Mouse (Mus musculus) lung, adult 2 months (tissue): ENCODE measurements around the gene Tacc2. TPM values are rescaled to one million over a fixed set of nuclear protein-coding genes. Genes with fewer than 3 reads are reported as not detected.
A peak's percentile ranks its signal among the peaks of the same experiment; 100 is the strongest.
"Not testable (repeated sequence)": the region's sequence is repeated elsewhere in the genome, so short reads cannot be mapped to it uniquely, and the experiment has no call there.

Source experiments
- DNase-seq: peaks from one replicate; pipeline ENCODE4 v3.0.0; 2022
- H3K4me1 ChIP-seq: fragments of 200-500 bp; 2 replicates; pipeline ENCODE4 v1.6.1; 2011; ENCODE audit warnings: low read length; ENCODE audit not compliant: control insufficient read depth, insufficient read depth
- H3K4me3 ChIP-seq: fragments of 200-500 bp; replicated peaks from 2 replicates; pipeline ENCODE3; 2011; ENCODE audit warnings: low read depth, mild to moderate bottlenecking, control low read depth, low read length; ENCODE audit errors: extremely low read depth
- CTCF ChIP-seq: fragments of 200-500 bp; IDR thresholded peaks from 2 replicates; pipeline ENCODE4 v1.5.1; 2011; ENCODE audit warnings: mild to moderate bottlenecking, low read length, control low read depth; ENCODE audit not compliant: insufficient read depth
- POLR2A ChIP-seq: fragments of 200-500 bp; IDR thresholded peaks from 2 replicates; pipeline ENCODE4 v1.6.1; 2011; ENCODE audit warnings: low read depth, mild to moderate bottlenecking, control low read depth, low read length, borderline replicate concordance; ENCODE audit errors: extremely low read depth
- WGBS: fragments of 180-500 bp; shearing (Covaris S2); methylation state at CpG from one replicate; pipeline ENCODE4 v1.1.7; 2018; 5-methylcytosine and 5-hydroxymethylcytosine counted together
- polyA plus RNA-seq: library from polyadenylated mRNA; depleted of rRNA; stranded (reverse); fragments of >200 nt; gene quantifications from 2 replicates; pipeline ENCODE4 v1.2.3, GENCODE M21; 2012

Tacc2 gene
- polyA plus RNA-seq, 1 experiment: 74.5 TPM

DNA sequence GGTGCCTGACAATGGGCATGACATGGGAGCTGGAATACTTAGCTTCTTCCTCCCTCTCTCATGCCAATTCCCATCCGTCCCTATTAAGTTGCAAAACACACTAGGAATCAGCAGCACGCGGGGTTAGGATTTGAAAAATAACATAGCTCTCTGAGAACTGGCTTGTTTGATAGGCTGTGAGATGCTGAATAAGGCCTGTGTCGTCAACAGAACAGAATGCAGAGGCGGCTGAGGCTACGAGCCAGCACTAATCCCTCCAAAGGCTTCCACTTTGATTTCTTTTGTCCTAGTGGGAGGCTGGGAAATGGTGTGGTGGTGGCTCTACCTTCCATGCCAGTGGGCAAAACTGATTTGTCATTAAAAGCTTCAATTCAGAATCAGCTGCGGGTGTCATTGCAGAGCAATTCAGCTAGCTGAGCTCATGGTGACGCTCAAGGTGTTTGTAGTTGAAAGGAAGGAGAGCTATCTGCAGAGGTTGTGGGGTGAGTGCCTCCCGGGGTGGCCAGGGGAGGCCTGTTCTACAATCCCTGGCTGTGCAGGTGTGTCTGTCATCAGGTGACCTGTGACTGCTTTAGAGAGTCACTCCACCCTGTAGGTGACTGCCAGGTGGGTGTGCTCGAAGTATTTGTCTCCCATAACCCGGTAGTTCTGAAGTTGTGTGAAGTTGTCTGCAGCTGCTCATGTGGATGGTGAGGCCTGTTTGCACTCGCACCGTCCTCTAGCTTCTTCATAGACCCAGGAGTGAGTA is 13.0 kb downstream of the Tacc2 start:
- TF ChIP-seq POLR2A (no peak), CTCF (no peak)
- Histone ChIP-seq H3K4me1 (peaks cover 3% of the 10 kb centered on the region), H3K4me3 (no peak overlapping the region)
- WGBS: 53% methylated on average over 13 of the region's 13 CpGs
- peak; percentile 31 for DNase-seq

DNA sequence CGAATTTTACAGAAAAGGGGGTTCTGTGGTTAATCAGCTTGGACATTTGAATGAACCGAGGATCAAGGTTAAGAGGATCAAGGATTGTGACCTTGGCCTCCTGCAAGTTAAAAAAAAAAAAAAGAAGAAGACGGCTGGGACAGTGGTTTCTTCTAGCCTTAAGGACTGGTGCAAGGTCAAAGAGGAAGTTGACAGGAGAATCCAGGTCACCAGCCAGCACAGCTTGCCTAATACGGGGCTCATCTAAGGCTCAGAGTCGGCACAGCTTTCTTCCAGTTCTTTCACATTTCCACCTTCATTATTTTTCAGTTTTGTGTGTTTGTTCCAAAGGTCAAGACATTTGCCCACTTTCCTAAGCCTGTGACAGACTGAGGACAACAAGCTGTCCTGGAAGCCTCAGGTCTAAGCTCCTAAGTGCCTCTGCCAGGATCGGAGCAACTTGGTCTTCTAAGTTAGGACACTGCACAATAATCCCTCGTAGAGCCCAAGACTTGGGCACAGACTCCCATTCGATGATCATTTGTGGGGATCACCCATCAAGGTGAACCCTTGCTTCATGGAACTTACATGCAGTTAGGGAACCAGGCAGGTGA is 13.7 kb downstream of the Tacc2 start:
- DNase-seq: peak; percentile 22
- Histone ChIP-seq H3K4me1 (peaks cover 3% of the 10 kb centered on the region), H3K4me3 (no peak overlapping the region)
- WGBS: 47% methylated on average over 8 of the region's 8 CpGs
- TF ChIP-seq CTCF: no peak
- no peak for TF ChIP-seq POLR2A

DNA sequence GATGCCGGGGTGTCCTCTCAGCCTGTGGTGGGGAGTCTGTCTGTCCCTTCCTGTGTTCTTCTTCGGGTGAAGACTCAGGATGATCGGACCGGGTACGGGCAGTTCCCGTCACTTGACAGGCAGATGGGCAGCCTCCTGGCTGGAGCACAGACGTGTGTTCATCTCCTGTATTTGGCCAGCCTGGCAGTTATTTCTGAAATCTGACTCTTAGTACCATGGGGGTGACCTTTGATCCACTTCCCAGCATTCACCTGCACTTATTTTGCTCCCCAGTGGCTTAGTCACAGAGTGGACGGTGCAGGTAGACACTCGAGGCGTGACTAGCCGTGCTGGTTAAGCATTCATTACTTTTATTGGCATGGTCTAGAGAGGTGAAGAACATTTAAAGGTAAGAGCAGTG is 15.7 kb downstream of the Tacc2 start:
- not testable (repeated sequence) for DNase-seq, H3K4me3 ChIP-seq, H3K4me1 ChIP-seq
- no CpG with 5 or more reads among the region's 11 CpGs for WGBS

DNA sequence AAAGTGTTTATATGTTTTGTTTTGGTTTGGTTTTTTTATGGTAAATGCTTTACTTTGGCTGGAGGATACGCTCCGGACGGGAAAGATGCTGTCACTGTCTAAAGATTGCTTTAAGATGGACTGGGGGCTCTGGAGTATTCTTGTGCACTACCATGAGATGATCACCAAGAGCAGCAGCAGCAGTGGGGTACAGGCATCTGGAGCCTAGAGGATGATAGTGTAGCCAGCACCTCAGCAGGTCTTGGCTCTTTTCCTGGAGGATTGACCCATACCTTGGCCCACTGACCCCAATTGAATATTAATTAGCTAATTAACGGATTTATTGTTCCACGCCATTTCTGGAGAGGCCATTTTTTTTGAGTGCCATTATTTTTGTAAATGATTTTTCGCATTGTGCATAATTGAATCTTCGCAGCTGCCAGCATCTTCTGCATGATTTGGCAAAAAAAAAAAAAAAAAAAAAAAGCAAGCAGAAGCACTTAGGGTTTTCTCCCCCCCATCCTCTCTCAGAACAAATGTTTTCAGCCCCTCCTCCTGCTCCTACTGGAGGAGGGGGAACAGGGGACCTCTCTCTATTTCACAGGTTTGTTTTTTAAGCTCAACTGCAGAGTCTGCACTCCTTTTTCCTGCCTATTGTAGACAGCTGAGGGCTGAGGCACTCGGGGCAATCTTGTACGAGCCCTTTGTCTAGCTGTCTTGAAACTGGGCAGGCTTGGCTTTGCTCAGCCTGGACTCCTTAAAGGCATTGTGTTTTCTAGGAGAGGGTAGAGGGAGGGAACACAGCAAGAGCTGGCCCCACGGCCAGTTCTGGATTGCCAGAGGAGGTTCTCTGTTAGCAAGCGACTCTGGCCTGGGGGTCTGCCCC is 16.4 kb downstream of the Tacc2 start:
- not testable (repeated sequence) for H3K4me3 ChIP-seq
- whole genome bisulfite sequencing: 74% methylated on average over 9 of the region's 11 CpGs

DNA sequence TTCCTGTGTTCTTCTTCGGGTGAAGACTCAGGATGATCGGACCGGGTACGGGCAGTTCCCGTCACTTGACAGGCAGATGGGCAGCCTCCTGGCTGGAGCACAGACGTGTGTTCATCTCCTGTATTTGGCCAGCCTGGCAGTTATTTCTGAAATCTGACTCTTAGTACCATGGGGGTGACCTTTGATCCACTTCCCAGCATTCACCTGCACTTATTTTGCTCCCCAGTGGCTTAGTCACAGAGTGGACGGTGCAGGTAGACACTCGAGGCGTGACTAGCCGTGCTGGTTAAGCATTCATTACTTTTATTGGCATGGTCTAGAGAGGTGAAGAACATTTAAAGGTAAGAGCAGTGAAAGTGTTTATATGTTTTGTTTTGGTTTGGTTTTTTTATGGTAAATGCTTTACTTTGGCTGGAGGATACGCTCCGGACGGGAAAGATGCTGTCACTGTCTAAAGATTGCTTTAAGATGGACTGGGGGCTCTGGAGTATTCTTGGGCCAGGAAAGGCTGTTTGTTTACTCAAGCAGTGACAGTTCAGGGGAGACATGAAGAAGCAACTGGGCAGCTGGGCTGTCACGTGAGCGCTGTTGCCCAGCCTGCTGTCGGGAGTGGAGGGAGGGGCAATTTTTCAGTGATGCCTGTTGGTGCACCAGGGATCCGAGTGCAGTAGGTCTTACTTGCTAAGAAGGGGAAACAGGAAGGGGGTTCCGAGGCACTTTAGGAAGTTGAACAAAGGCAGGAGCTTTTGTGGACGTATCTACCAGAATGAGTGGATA is 19.0 kb downstream of the Tacc2 start:
- not testable (repeated sequence) for DNase-seq

More for the DNA sequence above, 16.4 kb downstream of the Tacc2 start:
- DNase-seq, H3K4me1 ChIP-seq: not testable (repeated sequence)

DNA sequence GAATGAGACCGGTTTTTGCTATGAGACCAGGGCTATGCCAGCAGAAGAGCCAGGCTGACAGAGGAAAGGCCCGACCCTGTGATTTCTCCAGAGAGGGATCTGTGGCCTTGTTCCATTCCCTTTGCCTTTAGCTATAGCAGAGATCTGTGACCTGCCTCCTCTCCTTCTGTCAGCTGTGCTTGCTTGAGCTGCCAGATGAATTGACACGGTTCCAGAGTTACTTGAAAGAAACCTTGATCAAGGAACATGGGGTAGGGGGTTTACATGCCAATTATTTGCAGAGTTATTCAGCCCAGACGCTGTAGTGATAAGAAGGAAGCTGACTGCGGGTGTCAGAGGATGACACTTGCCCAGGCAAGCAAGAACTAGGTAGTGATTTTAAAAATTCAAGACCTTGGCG is 20.3 kb downstream of the Tacc2 start:
- no peaks in the 10 kb centered on the region for H3K4me1 ChIP-seq
- no peak overlapping the region for H3K4me3 ChIP-seq
- DNase-seq: no peak
- WGBS: 72% methylated on average over 6 of the region's 6 CpGs
- no peak for TF ChIP-seq CTCF
- no peak for TF ChIP-seq POLR2A

More for the DNA sequence above, 19.0 kb downstream of the Tacc2 start:
- not testable (repeated sequence) for H3K4me3 ChIP-seq, H3K4me1 ChIP-seq
- 24% methylated on average over 9 of the region's 19 CpGs for WGBS

DNA sequence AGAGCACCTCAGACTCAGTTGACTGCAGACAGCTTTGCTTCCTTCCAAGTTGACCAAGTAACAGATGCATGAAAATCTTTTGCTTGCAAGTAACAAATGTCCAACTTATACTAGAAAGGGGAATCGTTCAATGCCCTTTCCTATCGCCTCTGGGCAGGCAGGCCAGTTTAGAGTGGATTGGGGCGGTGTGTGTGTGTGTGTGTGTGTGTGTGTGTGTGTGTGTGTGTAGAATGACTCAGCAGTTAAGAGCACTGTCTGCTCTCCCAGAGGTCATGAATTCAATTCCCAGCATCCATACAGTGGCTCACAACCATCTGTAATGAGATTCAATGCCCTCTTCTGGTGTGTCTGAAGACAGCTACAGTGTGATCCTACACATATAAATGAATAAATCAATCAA is 22.8 kb downstream of the Tacc2 start:
- Histone ChIP-seq H3K4me1 (no peaks in the 10 kb centered on the region), H3K4me3 (no peak overlapping the region)
- WGBS: 77% methylated on average over 3 of the region's 3 CpGs
- no peak for DNase-seq
- no peak for TF ChIP-seq CTCF

DNA sequence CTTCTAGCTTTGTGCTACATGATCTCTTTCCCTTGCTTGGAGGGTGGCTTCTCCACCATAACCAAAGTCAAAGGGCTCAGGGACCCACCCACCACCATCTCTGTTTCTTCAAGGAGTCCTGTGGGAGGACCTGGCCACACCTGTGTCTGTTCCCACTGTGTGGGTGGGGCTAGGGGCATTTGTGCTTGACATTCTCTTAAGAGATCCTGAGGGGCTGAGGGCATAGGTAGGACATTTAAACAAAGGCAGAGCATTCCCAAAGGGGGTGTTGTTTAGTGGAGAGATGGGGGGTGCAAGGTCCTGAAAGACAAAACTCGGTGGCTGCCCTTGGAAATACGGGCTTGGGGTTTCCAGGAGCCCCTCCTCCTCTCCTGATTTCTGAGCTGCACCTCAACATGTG is 23.3 kb downstream of the Tacc2 start:
- no peak overlapping the region for H3K4me3 ChIP-seq
- TF ChIP-seq POLR2A (no peak), CTCF (no peak)
- no peaks in the 10 kb centered on the region for H3K4me1 ChIP-seq
- no peak for DNase-seq
- 48% methylated on average over 2 of the region's 2 CpGs for WGBS

DNA sequence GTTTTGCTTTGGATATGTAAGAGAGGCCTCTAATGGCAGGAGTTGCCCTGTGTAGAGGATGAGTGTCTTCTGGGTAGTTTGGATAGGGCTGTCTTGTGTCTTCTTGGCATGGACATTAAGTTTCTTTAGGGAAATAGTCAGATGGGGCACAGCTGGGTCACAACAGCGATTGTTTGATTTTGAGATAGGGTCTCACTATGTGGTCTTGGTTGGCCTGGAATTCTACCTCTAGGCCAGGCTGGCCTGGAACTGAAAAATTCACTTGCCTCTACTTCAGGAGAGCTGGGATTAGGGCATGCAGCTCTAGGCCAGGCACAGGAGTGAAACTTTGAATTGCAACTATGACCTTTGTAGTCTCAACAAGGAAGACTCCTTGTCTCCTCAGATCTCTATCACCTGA is 25.6 kb downstream of the Tacc2 start:
- no peak overlapping the region for H3K4me3 ChIP-seq
- WGBS: 75% methylated on average over 1 of the region's 1 CpGs
- no peaks in the 10 kb centered on the region for H3K4me1 ChIP-seq
- no peak for DNase-seq
- TF ChIP-seq POLR2A (no peak), CTCF (no peak)

DNA sequence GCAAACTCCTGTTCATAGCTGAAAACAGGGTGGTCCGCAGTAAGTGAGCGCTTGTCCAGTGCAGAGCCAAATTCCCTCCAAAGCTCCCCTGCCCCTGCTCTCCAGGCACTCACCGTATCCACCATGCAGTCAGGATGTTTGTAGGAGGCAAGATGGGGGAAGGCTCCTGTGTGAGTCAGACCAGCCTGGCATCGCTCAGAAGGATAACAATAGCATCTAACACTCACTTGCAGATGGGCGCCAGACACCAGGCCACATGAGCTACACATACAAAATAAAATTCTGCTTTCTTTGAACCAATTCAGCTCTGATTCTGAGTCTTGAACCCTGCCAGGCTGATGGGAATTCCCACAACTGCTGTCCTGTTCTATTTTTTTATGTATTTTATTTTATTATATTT is 26.3 kb downstream of the Tacc2 start:
- WGBS: 81% methylated on average over 5 of the region's 5 CpGs
- no peak for DNase-seq
- H3K4me3 ChIP-seq: no peak overlapping the region
- H3K4me1 ChIP-seq: no peaks in the 10 kb centered on the region
- TF ChIP-seq POLR2A (no peak), CTCF (no peak)
